Mouse (Mus musculus): ENCODE measurements around the gene Trim47.
A peak's percentile ranks its signal among the peaks of the same experiment; 100 is the strongest.

Gene Trim47

DNA sequence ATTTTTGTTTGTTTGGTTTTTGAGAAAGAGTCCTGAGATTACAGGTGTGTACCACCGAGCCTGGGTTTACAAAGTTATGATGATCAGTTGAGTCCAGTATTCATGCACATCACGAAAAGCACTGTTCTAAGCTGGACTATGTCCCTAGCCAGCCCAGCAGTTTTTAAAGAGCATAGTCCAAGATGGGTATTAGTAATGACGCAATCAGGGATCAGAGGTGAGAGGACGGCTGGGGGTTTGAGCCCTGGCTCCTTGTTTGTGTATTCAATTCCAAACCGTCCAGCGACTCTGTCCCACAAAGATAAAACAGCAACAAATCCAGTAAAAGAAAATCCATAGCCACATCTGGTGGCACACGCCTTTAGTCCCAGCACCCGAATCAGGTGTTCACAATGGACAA is 38.8 kb downstream of the Trim47 start:
- DNase-seq (ENCODE audit: low spot score in 2 of 2), result no peak

DNA sequence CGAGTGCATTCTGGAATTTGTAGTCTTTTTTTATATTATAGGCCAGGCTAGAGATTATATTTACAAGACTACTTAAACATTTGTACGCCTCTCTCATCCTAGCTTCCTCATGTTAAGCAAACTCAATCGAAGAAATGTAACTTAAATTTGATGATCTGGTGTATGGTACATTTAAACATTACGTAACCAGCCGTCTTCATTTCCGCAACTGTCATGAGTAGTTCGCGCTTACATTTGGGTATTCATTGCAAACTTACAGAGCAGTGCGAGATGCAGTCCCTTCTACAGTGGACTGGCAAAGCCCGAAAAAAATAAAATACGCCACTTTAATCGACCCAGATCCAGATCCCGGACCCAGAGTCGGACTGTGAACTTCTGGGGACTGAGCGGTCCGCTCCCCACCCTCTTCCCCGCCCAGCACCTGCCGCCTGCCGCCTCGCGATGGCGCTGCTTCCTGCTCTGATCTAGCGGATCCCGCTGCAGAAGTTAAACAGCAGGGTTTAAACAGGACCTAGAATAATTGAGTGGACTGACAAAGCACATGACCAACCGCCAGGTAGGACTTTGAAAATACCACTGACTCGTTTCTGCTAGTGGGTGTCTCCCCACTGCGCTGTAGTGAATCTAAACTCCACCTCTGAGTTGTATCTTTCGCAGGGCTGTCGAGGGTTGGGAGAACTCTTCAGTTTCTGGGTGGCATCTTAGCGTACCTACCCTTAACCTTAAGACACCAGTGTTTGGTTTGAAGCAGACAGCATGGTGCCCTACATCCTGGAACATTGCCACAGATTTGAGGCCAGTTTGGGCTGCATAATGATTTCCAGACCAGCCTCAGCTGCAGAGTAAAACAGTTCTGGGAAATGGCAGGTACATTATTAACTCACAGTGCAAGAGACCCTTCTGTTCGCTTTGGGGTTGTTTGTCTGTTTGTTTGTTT is 39.5 kb downstream of the Trim47 start:
- DNase-seq (ENCODE audit: low spot score in 2 of 2), result peak; percentile 94 to 96

DNA sequence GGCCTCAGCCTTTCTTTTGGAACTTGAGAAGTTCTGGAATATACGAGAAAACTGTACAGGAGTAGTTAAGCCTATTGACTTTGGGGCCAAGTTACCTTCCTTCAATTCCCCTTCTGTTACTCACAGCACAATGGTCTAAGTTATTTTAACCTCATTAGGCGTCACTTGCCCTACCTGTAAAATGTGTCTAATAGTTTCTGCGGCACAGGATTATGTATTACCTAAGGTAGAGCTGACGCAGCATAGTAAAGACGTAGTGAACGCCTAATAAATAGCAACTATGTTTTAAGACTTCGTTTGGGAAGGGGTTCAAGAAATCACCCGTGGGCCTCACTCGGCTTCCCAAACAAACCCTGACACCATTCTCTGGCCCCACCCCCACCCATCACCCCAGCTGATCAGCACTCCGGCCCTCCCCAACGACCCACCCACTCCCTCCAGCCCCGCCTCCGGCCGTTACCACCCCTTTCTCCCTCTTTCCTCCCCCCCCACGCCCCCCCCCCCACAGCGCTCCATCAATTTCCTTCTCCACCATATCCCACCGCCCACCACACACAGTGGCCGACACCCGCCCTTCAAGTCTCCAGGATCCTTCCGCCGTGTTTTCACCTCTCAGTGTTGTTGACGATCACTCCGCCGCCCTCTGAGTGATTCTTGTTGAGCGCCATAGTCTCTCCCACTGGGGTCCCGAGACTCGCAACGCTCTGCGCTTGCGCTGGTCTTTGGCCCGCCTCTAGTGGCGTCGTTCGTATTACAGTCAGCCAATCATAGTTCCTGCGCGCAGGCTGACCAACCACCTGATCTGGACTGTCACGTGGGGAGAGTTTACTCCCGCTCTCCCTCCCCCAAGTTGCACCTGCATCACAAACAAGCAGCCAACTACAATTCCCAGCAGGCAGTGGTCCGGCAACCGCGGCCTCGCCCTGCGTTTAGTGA is 40.5 kb downstream of the Trim47 start, which contains the start of gene Wbp2:
Gene Wbp2, minus strand, starts transcription at position 738 of the 936 bp plus-strand sequence.
- DNase-seq (ENCODE audit: low spot score in 2 of 2), result peak; percentile 91 to 97

DNA sequence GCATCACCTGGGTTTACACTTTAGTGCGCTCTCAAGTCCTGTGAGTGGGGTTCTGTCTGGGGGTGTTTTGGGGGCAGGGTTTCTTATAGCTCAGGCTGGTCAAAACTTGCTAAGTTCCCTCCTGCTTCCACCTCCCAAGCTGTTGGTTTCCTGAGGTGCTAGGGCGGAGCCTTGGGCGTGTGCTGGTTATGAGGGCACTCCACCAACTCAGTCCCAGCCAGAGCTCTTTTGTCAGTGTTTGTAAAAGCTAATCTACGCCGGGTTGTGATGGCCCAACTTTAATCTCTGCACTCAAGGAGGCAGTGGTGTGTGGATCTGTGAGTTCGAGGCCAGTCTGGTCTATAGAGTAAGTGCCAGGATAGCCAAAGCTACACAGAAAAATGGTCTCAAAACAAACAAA is 42.8 kb downstream of the Trim47 start:
- no peak for DNase-seq (ENCODE audit: low spot score in 2 of 2)

DNA sequence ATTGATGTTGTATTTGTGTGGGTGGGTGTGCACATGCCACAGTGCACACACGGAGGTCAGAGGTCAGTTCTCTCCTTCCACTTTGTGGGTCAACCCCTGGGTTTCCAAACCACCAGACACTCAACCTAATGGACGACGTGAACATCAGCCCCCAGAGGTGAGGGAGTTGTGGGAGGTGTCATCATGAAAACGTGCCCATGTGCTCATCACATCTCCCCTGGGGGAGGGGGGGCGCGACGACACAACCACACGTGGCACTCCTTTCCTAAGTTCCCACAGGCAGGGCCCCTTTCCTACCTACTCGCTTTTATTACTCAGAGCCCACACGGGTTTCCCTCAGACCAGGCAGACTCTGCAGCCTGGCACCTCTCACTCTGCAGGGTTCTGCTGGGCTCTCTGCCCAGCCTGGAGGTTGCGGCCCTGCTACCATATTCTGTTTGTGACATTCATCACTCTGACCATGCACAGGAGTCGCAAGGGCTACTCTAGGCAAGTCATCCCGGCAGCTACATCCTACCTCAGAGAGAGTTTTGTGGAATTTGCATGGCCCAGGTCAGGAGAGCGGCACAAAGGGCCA is 43.8 kb downstream of the Trim47 start:
- DNase-seq (ENCODE audit: low spot score in 2 of 2), result no peak

DNA sequence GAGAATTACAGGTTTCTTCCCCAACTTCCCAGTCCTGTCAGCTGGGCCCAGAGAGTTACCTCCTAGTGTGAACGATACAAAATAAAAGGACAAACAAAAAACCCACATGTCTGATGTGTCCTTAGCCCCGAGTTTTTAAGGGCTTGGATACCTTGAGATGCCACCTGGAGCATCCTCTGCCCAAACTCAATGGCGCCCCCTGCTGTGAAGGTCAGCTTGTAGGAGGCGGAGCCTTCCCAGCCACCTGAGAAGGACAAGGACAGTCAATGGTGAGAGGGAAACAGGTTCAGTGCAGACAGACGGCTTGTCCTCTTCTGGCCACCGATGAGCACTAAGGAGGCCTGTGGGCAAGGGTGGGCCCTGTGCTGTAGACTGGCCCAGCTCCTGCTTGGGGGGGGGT is 45.9 kb downstream of the Trim47 start:
- DNase-seq (ENCODE audit: low spot score in 2 of 2), result peak; percentile 73 to 88

DNA sequence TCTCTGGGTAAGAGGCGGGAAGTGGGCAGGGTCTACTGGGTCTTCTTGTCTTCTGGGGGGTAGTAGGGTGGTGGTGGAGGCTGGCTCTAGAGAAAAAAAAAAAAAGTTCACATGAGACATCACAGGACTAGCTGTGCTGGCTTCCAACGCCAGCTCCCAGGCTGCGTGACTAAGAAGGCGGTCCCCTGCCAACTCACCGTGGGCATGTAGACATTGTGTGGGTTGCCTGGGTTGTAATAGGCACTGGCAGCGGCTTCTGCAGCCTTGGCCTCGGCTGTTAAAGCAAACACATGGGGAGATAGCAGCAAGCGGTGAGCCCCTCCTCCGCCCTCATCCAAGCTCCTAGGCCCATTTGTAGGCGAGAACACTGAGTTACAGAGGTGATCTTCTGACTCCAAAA is 47.5 kb downstream of the Trim47 start:
- no peak for DNase-seq (ENCODE audit: low spot score in 2 of 2)

DNA sequence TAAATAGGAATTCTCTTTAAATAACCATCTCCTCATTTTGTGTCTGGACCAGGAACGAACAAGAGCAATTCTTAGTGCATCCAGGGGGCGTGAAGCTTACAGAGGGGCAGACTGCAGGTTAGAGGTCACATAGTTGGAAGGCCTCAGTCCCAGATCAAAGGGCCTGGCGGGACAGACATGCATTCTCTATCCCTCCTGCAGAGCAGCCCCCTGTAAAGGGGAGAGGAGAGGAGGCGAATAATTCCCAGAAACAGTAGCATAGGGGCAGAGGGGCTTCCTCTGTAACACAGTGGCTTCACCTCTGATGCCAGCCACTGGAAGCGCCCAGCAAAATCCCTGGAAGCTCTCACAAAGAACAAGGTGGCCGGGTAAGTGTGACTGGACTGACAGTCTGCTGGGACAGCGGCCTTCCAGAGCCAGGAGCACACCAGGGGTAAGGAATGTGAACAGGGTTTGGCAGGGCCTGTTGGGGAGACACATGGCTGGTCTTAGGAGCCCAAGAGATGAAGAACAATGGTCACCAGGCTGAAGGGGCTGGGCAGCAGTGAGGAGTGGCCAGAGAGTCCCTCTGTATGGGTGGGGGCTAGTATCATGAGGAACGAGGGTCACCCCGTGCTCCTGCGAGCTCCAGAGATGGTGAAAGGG is 48.2 kb downstream of the Trim47 start:
- DNase-seq (ENCODE audit: low spot score in 2 of 2), result no peak

DNA sequence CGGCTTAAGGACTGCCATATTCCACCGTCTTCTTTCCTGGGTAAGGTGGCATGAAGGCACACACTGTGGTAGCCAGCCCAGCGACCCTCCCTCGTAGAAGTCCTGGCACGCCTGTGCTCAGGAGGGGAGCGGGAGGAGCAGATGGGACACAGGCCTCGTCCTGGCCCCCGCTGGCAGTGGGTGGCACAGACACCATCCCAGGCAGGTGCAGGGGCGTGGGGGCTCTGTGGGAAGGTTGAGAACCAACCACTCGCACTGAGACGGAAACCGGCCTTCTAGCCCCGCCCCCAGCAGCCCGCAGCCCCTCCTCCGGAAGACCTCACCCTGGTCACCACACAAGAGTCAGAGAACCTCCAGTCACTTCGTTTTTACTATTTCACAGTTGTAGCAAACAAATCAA is 48.8 kb downstream of the Trim47 start:
- peak; percentile 63 to 87 for DNase-seq (ENCODE audit: low spot score in 2 of 2)

DNA sequence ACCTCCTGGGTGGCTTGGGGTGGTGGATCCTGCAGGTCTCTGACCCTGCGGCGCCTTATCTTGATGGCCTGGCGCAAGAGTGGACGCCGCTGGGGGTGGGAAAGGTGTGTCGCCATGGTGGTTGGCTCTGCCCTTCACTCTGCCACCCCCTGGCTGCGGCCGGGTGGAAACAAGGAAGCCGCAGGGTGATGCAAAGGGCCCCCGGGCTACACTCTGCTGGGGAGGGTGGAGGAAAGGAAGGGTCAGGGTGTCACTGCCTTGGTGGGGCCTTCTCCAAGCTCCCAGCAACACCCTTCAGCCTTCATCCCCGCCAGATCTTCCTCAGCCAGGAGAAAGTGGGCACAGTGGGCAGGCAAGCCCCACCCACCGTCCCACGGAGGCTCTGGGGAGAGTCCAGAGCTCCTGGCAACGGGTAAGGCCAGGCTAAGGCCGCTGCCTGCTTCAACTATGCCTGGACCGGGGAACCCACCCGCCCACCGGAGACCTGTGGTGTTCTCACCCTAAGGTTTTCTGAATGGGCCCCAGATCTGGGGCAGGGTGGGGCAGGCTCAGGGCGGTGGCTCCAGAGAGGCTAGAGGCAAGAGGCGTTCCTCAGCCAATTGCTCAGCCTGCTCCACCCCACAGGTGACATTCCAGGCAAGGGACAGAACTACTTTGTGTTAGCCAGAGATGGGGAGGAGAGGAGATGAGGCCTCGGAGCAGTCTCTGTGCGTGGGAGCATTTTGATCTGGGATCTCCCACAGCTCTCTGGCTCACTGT is 49.4 kb downstream of the Trim47 start, which contains the start of gene Unc13d:
Gene Unc13d, minus strand, starts transcription at position 516 of the 759 bp plus-strand sequence.
- DNase-seq (ENCODE audit: low spot score in 2 of 2), result peak; percentile 70 to 79

DNA sequence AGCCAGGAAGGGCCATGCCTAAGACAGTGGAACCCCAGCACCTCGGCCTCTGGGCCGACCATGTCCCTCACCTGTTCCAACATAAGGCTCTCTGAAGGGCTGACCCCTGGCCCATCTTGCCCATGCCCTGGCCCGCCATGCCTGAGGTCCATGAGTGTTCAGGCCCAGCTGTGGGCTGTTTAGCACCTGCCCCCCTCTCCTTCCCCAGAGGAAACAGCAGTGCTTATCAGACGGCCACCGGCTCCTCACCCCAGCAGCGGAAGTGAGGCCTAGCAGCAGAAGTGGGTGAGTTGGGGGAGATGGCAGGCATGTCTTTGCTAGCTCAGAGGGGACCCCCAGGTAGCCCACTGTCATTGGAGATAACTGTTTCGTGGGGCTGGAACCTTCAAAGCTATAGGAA is 50.2 kb downstream of the Trim47 start:
- peak; percentile 58 to 69 for DNase-seq (ENCODE audit: low spot score in 2 of 2)

DNA sequence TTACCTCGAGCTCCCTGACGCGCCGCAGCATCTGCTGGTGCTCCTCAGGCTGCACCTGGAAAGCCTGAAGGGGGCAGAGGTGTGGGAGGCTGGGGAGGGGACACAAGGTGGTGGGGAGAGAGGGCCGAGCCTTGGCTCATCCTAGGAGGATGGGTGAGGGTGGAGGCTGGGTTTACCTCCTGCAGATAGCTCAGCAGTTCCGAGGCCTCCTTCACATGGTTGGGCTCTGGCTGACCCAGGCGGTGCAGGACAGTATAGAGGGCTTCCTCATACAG is 50.8 kb downstream of the Trim47 start:
- no peak for DNase-seq (ENCODE audit: low spot score in 2 of 2)

DNA sequence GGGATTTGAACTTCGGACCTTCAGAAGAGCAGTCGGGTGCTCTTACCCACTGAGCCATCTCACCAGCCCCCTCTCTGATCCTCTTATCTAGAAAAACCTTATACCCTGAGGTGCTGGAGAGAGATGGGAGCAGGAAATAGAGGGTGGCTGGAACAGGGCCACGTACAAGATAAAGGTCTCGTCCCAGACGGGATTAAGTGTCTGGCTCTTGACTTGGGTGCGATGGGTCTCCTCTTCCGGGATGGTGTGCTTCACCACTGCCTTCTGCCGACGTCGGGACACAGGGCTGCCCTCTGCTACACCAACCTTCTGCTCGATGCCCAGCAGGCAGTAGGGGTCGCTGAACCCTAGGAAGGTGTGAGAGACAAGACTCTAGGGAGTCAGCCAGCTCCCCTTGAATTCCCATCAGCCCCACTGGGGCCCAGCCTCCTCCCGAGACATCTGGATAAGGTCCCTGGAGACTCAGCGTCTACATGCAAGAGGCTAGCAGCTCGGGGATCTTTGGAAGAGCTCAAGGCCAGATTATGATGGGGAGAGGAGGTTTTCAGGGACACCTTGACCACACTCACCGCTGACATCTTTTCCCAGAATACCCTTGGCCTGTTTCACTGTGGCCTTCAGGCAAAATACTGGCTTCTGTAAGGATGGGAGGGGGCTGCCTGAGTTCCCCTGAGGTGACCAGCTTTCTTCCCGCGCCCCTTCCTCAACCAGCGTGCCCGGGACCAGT is 51.3 kb downstream of the Trim47 start:
- no peak for DNase-seq (ENCODE audit: low spot score in 2 of 2)

DNA sequence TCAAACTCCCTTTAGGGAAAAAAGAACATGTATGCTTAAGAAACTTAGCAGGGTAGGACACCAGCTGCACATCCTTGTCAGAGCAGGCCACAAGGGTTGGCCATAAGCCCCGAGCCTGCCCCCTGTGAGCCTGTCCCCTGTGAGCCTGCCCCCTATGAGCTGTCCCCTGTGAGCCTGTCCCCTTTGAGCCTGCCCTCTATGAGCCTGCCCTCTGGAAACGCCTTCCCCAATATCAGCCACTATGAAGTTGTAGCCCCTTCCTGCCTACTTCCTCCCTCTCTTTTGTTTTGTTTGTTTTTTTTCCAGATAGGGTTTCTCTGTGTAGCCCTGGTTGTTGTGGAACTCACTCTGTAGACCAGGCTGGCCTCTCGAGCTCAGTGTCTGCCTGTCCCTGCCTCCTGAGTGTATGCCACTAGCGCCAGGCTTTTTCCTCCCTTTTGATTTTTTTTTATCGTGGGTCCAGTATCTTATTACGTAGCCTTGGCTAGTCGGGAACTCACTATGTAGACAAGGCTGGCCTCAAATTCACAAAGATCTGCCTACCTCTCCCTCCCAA is 52.5 kb downstream of the Trim47 start:
- DNase-seq (ENCODE audit: low spot score in 2 of 2), result no peak

DNA sequence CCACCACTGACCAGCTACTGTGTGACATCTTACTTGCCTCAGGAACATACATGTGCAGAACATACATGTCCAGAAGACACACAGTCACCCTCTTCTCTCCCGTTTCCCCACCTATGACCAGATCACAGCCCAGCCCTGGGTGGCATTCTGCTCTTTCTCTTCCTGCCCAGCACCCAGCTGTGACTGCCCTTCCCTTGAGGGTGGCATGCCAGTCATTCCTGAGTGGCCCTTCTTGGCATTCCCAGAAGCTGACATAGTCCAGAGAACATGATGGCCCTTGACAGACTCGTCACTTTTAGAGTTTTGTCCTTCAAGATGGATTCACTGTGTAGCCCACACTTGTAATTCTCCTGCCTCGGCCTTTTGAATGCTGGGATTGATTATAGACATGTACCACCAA is 54.4 kb downstream of the Trim47 start:
- no peak for DNase-seq (ENCODE audit: low spot score in 2 of 2)

DNA sequence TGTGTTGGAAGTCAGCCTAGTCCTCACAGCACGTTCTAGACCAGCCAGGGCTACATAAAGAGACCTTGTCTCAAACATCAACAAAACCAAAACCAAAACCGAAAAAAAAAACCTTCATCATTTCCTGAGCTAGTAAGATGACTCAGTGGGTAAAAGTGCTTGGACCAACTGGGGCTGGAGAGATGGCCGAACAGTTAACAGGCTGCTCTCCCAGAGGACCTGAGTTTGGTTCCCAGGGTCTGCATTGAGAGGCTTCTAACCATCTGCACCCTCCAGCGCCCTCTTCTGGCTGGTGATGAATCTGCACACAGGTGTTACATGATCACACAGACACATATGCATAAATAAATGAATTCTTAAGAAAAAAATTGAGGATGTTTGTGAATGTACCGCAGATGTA is 55.5 kb downstream of the Trim47 start:
- peak in 1 of 2 experiments; percentile 79 for DNase-seq (ENCODE audit: low spot score in 2 of 2)

DNA sequence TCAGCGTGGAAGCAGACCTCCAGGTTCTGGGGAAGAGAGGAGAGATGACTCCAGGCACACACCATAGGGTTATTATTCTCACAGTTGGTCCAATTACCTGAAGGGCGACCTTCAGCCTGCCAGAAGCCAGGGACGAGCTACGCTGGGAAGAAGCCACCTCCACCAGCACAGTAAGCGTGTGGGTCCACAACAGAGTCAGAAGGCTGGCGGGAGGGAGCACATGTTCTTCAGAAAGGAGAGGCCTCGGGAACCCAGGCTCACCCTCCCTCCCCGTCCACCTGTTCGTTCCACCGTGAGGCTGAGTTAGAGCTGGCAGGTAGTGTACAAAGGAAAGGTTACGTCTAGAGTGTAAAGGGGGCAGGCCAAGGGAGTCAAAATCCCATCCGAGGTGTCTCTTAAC is 61.7 kb downstream of the Trim47 start:
- DNase-seq (ENCODE audit: low spot score in 2 of 2), result no peak

DNA sequence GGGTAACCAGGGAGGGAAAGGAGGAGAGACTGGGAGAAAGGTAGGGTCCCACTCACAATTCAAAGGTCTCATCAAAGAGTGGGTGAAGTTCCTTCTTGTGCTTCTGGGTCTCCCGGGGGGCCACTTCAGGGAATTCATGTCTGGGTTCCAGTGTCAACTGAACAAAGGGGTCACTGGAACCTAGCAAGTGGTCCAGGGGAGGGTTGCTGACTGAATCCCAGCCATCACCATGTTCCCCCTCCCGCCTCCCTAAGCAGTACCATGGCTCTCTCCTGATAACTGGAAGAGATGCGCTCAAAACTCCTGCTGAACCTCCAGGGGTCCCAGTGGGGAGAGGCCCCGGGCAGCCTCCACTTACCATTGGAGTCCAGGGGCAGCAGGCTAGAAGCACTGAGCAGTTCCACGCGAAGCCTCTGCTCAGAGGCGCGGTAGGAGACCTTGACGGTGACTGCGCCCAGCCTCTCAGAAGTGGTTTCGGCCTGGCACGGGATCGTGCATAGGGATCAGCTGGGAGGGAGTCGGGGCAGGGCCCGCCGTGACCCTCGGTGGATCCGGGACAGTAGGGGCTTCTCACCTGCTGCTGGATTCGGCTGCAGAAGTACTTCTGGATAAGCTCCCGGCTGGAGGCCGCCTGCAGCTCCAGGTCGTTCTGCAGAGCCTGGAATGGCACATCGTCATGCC is 62.7 kb downstream of the Trim47 start:
- DNase-seq (ENCODE audit: low spot score in 2 of 2), result no peak

DNA sequence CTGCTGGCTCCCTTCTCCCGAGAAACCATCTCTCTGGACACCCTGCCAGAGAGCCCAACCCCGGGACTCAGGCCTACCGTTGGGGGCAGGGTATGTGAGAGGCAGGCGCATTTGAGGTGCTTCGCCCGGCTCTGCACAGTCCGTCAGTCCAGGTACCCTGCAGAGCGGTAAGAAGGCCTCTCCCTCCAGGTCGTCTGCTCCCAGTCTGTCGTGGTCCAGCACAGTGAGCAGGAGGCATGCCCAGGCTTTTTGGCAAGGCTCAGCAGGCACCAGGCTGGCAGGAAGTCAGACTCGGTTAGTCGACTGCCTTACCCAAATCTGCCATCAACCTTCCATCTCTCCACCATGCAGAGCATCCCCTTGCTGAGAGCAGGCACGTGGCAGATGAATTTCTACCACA is 63.4 kb downstream of the Trim47 start:
- no peak for DNase-seq (ENCODE audit: low spot score in 2 of 2)

Data from spleen, postnatal 10 days (tissue).